Comparison of ENCODE assay signal across 9 mouse cellular contexts in genomic region chr8:121698615-121699101, GRCm38 (mm10). TPM values are rescaled to one million over a fixed set of nuclear protein-coding genes. Genes with fewer than 3 reads are reported as not detected.
DNase-seq lines count a peak whose midpoint lies in the region; ATAC-seq and TF ChIP-seq lines count a peak whose summit lies in the region.
"Had no signal": no experiment of that assay in that cellular context is flagged by ENCODE, and none has a peak within 500 bp of the region (broad histone marks: within the 10 kb centered on the region; RNA-seq: fewer than 3 reads in every experiment).

No protein-coding gene starts in this region.

- peak overlapping the region; percentile 50 for H3K9ac ChIP-seq in heart, embryonic 14.5 days (ENCODE audit: low read length)
- H3K9ac ChIP-seq in MEL (ENCODE audit: control insufficient read depth, low read depth, low read length, poor library complexity, severe bottlenecking) = no peak overlapping the region
- H3K9ac ChIP-seq in hindbrain, embryonic 12.5 days = no peak overlapping the region
- H3K9ac ChIP-seq in midbrain, embryonic 14.5 days (replicated peaks; ENCODE audit: low read length) = no peak overlapping the region
- H3K9ac ChIP-seq: liver, embryonic 14.5 days had no signal

- no peaks in the 10 kb centered on the region; the same call in 1 of the 2 replicates for H3K27me3 ChIP-seq in heart, embryonic 14.5 days (ENCODE audit: control insufficient read depth, insufficient read depth, low read length)
- no peaks in the 10 kb centered on the region for H3K27me3 ChIP-seq in MEL (ENCODE audit: control insufficient read depth in 1 of 2, insufficient read depth in 2 of 2, low read length in 2 of 2)
- H3K27me3 ChIP-seq in hindbrain, embryonic 12.5 days = no peaks in the 10 kb centered on the region; the same call in 1 of the 2 replicates
- no peaks in the 10 kb centered on the region for H3K27me3 ChIP-seq in midbrain, embryonic 14.5 days (ENCODE audit: control insufficient read depth, insufficient read depth, low read length)

- TF ChIP-seq EP300 in MEL (IDR thresholded peaks at IDR 0.05; ENCODE audit: low read depth in 1 of 2, low read length in 2 of 2) = no peak

- no peaks in the 10 kb centered on the region for H3K79me2 ChIP-seq in MEL (ENCODE audit: control insufficient read depth, insufficient read depth, low read length, poor library complexity)

- 9% methylated on average over 9 of the region's 9 CpGs for WGBS in heart, embryonic 14.5 days
- 9% methylated on average over 9 of the region's 9 CpGs for WGBS in hindbrain, embryonic 12.5 days
- WGBS in midbrain, embryonic 14.5 days = 5% methylated on average over 9 of the region's 9 CpGs

- H3K9me3 ChIP-seq in heart, embryonic 14.5 days (ENCODE audit: control insufficient read depth, low read length) = no peaks in the 10 kb centered on the region
- H3K9me3 ChIP-seq in MEL (replicated peaks; ENCODE audit: insufficient read depth, low read length) = no peaks in the 10 kb centered on the region
- H3K9me3 ChIP-seq in hindbrain, embryonic 12.5 days (replicated peaks) = no peaks in the 10 kb centered on the region
- H3K9me3 ChIP-seq in midbrain, embryonic 14.5 days (ENCODE audit: control insufficient read depth, low read length) = no peaks in the 10 kb centered on the region

- no peak for ATAC-seq in heart, embryonic 14.5 days (ENCODE audit: insufficient number of reproducible peaks, insufficient read depth, low FRiP score, low read depth)
- 0 out of 2 replicates have a peak, but pooled peaks have one; percentile 24 for ATAC-seq in hindbrain, embryonic 12.5 days (ENCODE audit: low FRiP score)
- no peak; the same call in 1 of the 2 replicates for ATAC-seq in midbrain, embryonic 14.5 days (ENCODE audit: low FRiP score, low TSS enrichment)

- TF ChIP-seq RAD21 in MEL (IDR thresholded peaks at IDR 0.05; ENCODE audit: low read depth, low read length) = no peak

- no peaks in the 10 kb centered on the region for H3K36me3 ChIP-seq in heart, embryonic 14.5 days (ENCODE audit: control insufficient read depth, insufficient read depth, low read length)
- H3K36me3 ChIP-seq in MEL (ENCODE audit: control insufficient read depth in 1 of 2, insufficient read depth in 2 of 2, low read length in 2 of 2) = no peaks in the 10 kb centered on the region
- no peaks in the 10 kb centered on the region for H3K36me3 ChIP-seq in hindbrain, embryonic 12.5 days
- H3K36me3 ChIP-seq in midbrain, embryonic 14.5 days (ENCODE audit: control insufficient read depth, insufficient read depth, low read length) = no peaks in the 10 kb centered on the region

- no peak overlapping the region for H3K27ac ChIP-seq in heart, embryonic 14.5 days (replicated peaks in 1 of 2; ENCODE audit: control insufficient read depth in 1 of 2, insufficient read depth in 1 of 2, low read depth in 2 of 2, low read length in 2 of 2)
- no peak overlapping the region for H3K27ac ChIP-seq in MEL (ENCODE audit: control insufficient read depth, low read depth, low read length)
- H3K27ac ChIP-seq in hindbrain, embryonic 12.5 days = no peak overlapping the region; the same call in 1 of the 2 replicates
- peak overlapping the region; percentile 74 for H3K27ac ChIP-seq in midbrain, embryonic 14.5 days (replicated peaks; ENCODE audit: low read depth, low read length)
- H3K27ac ChIP-seq: liver, embryonic 14.5 days had no signal

- DNase-seq in heart, adult 18-20 months = no peak
- no peak for DNase-seq in MEL (ENCODE audit: low read depth, low spot score)
- DNase-seq in midbrain, embryonic 14.5 days = peak; percentile 29
- no peak for DNase-seq in cerebellum, postnatal 36 days
- DNase-seq in left cerebral cortex, adult 8-10 months (ENCODE audit: low spot score in 2 of 2) = no peak
- DNase-seq in T-cell, adult 2 months (ENCODE audit: low spot score) = no peak

- H3K4me1 ChIP-seq in heart, embryonic 14.5 days (ENCODE audit: control insufficient read depth in 2 of 2, insufficient read depth in 2 of 2, low read length in 2 of 2) = peaks cover 5 to 10% of the 10 kb centered on the region in 2 experiments; a peak in 3 of 4 replicates
- H3K4me1 ChIP-seq in MEL (ENCODE audit: control insufficient read depth in 1 of 2, insufficient read depth in 2 of 2, low read length in 2 of 2) = no peaks in the 10 kb centered on the region
- peaks cover 15% of the 10 kb centered on the region for H3K4me1 ChIP-seq in hindbrain, embryonic 12.5 days
- peaks cover 11% of the 10 kb centered on the region for H3K4me1 ChIP-seq in midbrain, embryonic 14.5 days (ENCODE audit: control insufficient read depth, insufficient read depth, low read length)

- no peak for TF ChIP-seq POLR2A in MEL (IDR thresholded peaks at IDR 0.05; ENCODE audit: control insufficient read depth in 1 of 2, insufficient read depth in 1 of 2, low read depth in 1 of 2, low read length in 2 of 2, poor library complexity in 1 of 2)

- no peak for TF ChIP-seq CTCF in MEL (IDR thresholded peaks at IDR 0.05 in 2 of 3, conservative IDR thresholded peaks at IDR 0.05 in 1 of 3; ENCODE audit: control insufficient read depth in 1 of 3, insufficient read depth in 1 of 3, low read depth in 2 of 3, low read length in 3 of 3, poor library complexity in 1 of 3, severe bottlenecking in 1 of 3)

- H3K4me2 ChIP-seq in heart, embryonic 14.5 days (ENCODE audit: low read length) = peak overlapping the region; percentile 56
- H3K4me2 ChIP-seq in hindbrain, embryonic 12.5 days (replicated peaks) = peak overlapping the region; percentile 36
- peak overlapping the region; percentile 36 for H3K4me2 ChIP-seq in midbrain, embryonic 14.5 days (ENCODE audit: low read length)

- peak overlapping the region in 1 of 2 experiments; percentile 13; a peak in 1 of 4 replicates for H3K4me3 ChIP-seq in heart, embryonic 14.5 days (ENCODE audit: control insufficient read depth in 1 of 2, insufficient read depth in 1 of 2, low read depth in 1 of 2, low read length in 2 of 2)
- no peak overlapping the region for H3K4me3 ChIP-seq in MEL (ENCODE audit: control insufficient read depth in 1 of 2, insufficient read depth in 1 of 2, low read depth in 2 of 2, low read length in 2 of 2)
- H3K4me3 ChIP-seq in hindbrain, embryonic 12.5 days = no peak overlapping the region
- peak overlapping the region; percentile 3; the same call in 1 of the 2 replicates for H3K4me3 ChIP-seq in midbrain, embryonic 14.5 days (replicated peaks; ENCODE audit: low read depth, low read length)

TF ChIP-seq in MEL, 35 proteins besides CTCF, POLR2A, EP300 and RAD21:
- no peak for TF ChIP-seq MYB (IDR thresholded peaks at IDR 0.05; ENCODE audit: low read depth, low read length)
- TF ChIP-seq USF1 (IDR thresholded peaks at IDR 0.05; ENCODE audit: low read depth, low read length) = peak; percentile 77

RNA-seq across cellular contexts. Expression of gene Jph3, which starts 30.8 kb away (rescaled TPM):
- polyA plus RNA-seq in heart, embryonic 14.5 days (2014; fragmentation: Nextera tagmentation; extraction: Ambion mirVana) = 0.15 and 0.18 TPM in 2 replicates
- under 1 TPM in 1 of 2 experiments, not detected in 1; 0.12 TPM for total RNA-seq in heart, adult 18-20 months (2021)
- not detected in 2 replicates for total RNA-seq in MEL (2012; rRNA removed)
- polyA plus RNA-seq in MEL (2012; ENCODE audit: insufficient read depth in 1 of 2, insufficient read length in 2 of 2, low read depth in 1 of 2, low replicate concordance in 2 of 2, missing spikeins in 1 of 2) = under 1 TPM in 1 of 2 experiments, not detected in 1; 0.15 TPM
- polyA plus RNA-seq in hindbrain, embryonic 12.5 days (2016; fragmentation: Nextera tagmentation; extraction: Ambion mirVana) = 47.7 and 50.9 TPM in 2 replicates
- 73.5 and 86.4 TPM in 2 replicates for polyA plus RNA-seq in midbrain, embryonic 14.5 days (2014; fragmentation: Nextera tagmentation; extraction: Ambion mirVana)
- total RNA-seq in left cerebral cortex, adult 8-10 months (2022) = 100 to 1,000 TPM; 260 to 302 (median 279) TPM
- polyA plus RNA-seq: liver, embryonic 14.5 days had no signal

RNA-seq across cellular contexts. Expression of gene Zcchc14, which starts 46.0 kb away (rescaled TPM):
- 12.9 and 13.9 TPM in 2 replicates for polyA plus RNA-seq in heart, embryonic 14.5 days (2014; fragmentation: Nextera tagmentation; extraction: Ambion mirVana)
- total RNA-seq in heart, adult 18-20 months (2021) = 10 to 100 TPM; 23.3 to 26.5 TPM
- total RNA-seq in MEL (2012; rRNA removed) = 0.04 TPM in 1 of 2 replicates, not detected in the other
- polyA plus RNA-seq in MEL (2012; ENCODE audit: insufficient read depth in 1 of 2, insufficient read length in 2 of 2, low read depth in 1 of 2, low replicate concordance in 2 of 2, missing spikeins in 1 of 2) = under 1 TPM in 1 of 2 experiments, not detected in 1; 0.11 TPM
- polyA plus RNA-seq in hindbrain, embryonic 12.5 days (2016; fragmentation: Nextera tagmentation; extraction: Ambion mirVana) = 26.5 and 27.6 TPM in 2 replicates
- 39.0 and 43.4 TPM in 2 replicates for polyA plus RNA-seq in midbrain, embryonic 14.5 days (2014; fragmentation: Nextera tagmentation; extraction: Ambion mirVana)
- 10 to 100 TPM; 68.6 to 73.0 (median 70.5) TPM for total RNA-seq in left cerebral cortex, adult 8-10 months (2022)

Comparison
In these comparisons a context has a peak if more than half of its experiments do, and no peak if none do; other contexts are left out.
1. RNA of gene Jph3, which starts 30.8 kb away (polyA plus RNA-seq): 73.5 to 86.4 TPM in midbrain, embryonic 14.5 days and 47.7 to 50.9 TPM in hindbrain, embryonic 12.5 days; 0.15 to 0.18 TPM in heart, embryonic 14.5 days and 0.15 TPM in MEL; every median in the first group is over 10 times any median in the second.
2. RNA of gene Zcchc14, which starts 46.0 kb away (polyA plus RNA-seq): 39.0 to 43.4 TPM in midbrain, embryonic 14.5 days, 26.5 to 27.6 TPM in hindbrain, embryonic 12.5 days and 12.9 to 13.9 TPM in heart, embryonic 14.5 days; 0.11 TPM in MEL; every median in the first group is over 10 times any median in the second.
3. Peak in every context shown above with its lines, with median percentiles within 50 percentile points of each other: H3K4me2 ChIP-seq.